Mouse (Mus musculus) right cerebral cortex, adult 18-20 months (tissue): ENCODE measurements around the gene Nkx3-2.

Experiments
- DNase-seq: peaks from one replicate; pipeline ENCODE4 v3.0.0; 2022; ENCODE audit warnings: mixed read lengths

Nkx3-2 gene

DNA sequence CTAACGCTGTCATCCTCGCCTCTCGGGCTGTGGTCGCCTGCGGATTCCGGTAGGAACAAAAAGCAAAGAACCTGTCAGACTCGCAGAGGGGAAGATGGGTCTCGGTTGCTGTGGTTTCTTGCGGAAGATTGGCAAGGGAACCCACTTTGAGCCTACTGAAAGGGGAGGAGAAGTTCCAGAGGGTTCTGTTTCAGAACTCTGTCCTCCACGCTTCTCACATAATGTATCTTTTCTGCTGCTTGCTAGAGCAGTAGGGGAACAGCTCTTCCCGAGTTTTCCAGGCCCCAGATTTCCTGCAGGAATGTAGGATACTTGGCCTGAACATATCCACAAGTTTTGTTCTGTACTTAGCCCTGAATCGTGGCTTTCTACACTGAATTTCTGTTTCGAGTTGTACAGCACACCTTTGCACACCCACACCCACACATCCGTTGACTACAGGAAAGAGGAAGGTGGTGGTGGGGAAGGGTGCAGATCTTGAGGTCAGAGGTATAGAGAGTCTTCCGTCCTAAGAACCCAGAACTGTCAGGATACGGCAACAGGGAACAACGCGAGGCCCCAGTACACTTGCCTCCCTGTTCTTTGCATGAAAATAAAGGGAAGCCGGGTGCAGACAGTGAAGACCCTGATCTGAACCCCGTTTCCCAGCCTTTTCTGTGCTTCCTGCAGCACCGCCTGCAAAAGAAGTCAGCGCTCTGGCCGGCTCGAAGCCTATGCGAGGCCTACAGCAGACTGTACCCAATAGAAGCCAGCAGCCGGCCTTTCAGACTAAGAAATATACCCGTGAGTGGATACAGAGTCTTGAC is 2.0 kb downstream of the Nkx3-2 start:
- no peak for DNase-seq

DNA sequence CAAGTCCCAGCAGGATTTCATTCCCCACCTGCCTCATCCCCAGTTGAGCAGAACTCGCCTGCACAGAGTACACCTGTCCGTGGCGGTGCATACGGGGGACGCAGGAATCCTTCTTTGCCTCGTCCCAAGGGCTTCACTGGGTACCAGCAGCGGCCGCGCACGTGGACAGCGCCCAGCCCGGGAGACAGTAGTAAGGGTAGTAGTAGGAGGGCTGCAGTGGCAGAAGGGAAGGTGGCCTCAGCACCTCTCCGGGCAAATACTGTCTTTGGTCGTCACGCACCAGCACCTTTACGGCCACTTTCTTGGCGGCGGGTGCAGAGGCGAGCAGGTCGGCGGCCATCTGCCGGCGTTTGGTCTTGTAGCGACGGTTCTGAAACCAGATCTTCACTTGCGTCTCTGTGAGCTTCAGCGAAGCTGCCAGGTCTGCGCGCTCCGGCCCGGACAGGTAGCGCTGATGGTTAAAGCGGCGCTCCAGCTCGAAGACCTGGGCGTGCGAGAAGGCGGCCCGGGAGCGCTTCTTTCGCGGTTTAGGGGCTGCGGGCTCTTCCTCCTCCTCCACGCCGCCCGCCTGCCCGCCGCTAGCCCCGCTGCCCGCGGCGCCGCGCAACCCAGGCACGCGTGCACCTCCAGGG is 2.7 kb downstream of the Nkx3-2 start:
- DNase-seq: no peak

DNA sequence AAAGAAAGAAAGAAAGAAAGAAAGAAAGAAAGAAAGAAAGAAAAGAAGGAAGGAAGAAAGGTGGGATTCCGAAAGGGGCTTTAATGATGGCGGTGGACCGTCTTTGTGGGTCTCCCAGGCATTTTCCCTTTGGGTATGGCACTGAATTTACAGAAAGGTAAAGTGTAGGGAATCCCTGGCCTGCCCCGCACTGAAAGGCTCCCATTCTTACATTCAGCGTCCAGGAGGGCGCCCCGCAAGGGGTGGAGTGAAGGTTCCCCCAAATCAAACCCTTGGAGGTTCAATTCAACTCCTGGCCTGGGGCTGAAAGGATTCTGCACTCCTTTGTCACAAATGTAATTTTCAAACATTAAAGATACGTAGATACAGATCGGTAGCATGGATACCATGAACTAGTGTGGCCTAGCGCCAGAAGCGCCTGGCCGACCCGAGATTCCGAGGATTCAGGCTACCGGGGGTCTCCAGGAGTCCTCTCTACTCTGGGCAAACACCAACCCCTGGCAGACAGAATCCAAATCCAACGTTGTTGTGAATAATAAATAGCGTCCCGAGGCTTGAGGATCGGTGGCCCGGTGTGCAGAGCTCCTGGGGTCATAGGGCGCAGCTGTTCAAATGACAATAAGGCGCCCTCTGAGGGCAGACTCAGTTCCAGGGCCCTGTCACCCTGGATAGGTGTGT is 3.3 kb downstream of the Nkx3-2 start:
- DNase-seq: no peak

DNA sequence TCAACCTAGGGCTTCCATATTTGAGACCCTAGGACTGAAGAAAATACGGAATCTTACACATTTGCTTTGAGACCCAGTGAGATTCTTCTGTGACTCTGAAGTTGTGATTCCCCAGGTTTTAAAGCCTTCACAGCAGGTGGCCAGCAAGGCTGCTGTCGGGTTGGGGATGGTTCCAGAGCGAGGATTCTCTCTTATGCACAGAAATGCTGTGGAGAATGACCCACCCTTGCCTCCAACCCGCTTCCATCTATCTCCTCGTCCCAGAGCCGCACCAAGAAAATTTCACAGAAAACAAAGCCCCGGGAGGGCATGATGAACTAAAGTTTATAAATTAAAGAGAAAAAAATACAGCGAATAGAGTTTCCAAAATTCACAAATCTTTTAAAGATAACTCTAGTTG is 4.2 kb downstream of the Nkx3-2 start:
- no peak for DNase-seq

DNA sequence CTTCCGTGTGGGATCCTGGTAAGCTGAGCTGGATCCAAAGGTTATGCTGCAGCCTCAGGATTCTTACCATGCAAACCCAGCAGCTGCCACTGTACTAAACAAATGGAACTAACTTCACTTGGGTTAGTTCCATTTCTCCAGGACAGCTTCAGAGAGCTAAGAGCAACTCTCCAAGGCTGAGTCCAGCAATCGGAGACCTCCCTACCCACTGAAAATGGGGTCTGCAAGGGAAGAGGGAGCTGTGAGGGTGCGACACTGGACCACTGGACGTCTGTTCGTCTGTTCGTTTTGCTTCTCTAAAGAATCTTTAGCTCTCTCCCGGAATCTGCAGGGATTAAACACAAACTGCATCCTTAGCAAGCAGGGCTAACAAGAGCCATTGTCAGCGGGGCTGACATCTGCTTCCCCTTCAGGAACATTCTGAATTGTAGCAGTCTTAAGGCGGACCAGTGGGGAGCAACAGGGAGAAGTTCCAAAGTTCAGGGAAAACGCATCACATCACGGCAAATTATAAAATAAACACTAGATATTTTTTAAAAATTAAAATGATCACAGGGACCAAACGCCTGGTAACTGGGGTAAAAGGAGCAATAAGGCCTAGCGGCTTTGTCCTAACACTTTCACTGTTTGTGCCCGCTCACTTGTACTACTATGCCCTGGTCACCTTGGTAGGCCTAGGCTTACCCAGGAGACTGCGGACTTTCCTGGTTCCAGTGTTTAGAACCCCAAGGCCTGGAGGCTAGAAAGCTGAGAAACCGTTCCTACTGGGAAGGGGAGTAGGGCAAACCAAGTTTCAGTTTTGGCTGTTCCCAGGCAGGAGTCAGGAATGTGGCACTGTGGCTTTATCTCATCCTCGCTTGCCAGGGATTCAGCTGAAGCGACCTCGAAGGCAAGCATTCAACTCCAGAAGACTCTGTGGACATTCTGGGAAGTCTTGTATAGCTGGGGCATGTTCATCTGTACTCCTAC is 5.3 kb downstream of the Nkx3-2 start:
- DNase-seq: no peak

DNA sequence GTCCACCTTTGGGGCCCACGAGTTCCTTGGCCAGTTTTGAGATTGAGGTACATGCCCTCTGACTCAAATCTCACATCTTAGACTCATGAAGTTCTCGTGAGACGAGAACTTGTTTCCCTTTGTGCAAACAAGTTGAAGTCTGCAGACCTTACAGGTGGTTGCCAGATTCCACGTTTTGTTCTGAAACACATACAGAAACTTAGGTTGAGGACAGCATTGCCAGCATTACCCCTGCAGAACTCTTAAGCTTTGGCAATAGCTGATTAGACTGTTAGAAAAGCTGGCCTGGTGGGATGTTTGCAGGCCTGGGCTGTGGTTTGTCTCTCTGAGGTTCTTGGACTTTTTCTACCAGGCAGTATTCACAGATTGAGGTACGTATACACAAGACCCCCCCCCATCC is 7.0 kb downstream of the Nkx3-2 start:
- DNase-seq: no peak

DNA sequence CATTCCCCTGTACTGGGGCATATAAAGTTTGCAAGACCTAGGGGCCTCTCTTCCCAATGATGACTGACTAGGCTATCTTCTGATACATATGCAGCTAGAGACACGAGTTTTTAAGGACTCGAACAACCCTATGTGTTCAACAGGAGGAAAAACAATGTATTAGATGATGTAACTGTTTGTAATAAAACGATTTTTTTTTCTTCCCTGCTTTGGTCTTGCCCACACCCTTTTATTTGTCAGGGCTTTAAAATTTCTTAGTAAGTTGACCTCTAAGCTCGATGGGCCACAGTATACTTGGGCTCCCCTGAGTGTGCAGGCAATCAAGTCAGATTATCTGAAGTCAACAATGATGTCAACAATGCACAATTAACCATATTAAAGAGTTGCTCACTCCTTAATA is 7.9 kb downstream of the Nkx3-2 start:
- DNase-seq: no peak

DNA sequence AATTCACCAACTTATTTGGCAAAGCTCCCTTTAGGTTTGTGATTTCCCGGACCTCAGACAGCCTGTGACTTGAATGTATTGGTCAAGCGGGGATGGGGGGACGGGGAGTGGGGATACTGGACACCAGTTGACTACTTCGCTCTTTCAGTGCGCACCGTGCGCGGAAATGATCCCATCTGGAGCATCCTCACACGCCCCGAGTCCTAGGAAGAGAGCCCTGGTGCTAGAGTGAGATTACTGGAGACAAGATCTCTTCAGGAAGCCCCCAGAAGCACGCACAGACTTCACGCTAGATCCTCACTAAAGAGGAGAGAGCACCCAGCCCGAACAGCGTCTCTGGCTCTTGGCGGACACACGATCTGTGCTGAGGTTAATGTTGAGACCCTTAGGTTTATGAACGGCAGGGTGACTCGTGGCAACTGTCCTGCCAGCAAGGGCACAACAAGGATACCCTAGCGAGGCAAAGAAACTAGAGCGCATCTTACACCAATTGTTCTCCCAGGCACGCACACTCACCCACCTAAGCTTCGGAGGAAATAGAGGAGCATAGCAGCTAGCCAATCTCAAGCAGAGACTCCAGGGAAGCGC is 8.8 kb downstream of the Nkx3-2 start:
- no peak for DNase-seq

DNA sequence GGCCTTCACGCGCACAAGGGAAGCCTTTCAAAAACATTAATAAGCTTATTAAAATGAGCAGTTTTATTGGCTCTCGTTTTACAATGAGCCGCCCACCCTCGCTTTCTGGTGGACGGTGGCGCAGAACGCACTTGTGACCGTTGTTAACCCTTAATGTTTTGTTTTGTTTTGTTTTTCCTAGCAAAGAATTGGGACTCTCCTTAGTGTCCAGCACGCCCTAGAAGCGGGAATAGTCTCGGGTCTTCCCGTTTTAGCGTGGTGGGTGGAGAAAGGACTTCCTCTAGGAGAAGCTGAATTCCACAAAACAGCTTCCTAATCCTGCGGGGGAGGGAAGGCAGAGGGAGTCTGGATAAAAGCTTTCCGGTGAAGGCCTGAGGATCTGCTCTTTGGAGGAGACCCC is 9.5 kb downstream of the Nkx3-2 start:
- no peak for DNase-seq

DNA sequence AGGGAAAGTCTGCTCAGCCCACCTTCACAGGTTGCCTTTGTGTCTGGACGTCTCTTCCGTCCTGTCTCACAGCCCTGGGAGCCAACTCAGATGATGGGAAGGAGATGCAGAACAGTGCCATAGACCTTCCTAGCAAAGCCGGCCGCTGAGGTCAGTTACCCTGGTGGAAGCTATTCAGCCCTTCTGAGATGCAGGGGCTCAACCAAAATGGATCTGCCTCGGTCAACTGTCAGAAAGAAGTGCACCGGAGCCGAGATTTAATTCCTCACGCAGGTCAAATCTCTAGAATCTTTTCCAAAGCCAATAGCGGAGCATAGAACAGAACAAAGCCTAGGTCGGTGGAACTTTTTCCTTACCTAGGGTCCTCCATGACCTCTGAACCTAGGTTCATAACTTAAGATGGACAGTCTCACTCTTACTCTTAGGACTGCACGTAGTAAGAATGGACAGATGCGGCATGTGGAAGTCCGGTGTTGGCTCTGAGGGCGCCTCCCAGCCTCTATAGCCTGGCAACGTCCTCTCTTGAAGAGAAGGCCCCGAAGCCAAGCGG is 10.0 kb downstream of the Nkx3-2 start:
- DNase-seq: no peak

DNA sequence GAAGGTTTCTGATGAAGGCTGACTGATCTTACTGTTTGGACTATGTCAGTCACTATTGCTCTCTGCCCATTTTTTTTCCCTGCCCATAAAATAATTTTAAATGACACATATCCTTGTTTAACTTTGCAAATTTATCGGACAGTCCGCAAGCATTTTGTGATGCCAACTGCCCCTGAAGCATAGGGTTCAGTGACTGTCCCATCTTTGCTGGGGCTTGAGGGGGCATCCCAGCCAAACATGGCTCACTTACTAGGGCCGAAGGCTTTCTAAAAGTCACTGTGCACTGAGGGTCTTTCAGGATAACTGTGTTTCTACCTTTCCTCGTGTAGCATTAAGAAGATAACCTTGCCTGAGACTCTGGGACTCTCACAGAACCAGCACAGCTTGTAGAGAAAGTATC is 11.6 kb downstream of the Nkx3-2 start:
- no peak for DNase-seq

DNA sequence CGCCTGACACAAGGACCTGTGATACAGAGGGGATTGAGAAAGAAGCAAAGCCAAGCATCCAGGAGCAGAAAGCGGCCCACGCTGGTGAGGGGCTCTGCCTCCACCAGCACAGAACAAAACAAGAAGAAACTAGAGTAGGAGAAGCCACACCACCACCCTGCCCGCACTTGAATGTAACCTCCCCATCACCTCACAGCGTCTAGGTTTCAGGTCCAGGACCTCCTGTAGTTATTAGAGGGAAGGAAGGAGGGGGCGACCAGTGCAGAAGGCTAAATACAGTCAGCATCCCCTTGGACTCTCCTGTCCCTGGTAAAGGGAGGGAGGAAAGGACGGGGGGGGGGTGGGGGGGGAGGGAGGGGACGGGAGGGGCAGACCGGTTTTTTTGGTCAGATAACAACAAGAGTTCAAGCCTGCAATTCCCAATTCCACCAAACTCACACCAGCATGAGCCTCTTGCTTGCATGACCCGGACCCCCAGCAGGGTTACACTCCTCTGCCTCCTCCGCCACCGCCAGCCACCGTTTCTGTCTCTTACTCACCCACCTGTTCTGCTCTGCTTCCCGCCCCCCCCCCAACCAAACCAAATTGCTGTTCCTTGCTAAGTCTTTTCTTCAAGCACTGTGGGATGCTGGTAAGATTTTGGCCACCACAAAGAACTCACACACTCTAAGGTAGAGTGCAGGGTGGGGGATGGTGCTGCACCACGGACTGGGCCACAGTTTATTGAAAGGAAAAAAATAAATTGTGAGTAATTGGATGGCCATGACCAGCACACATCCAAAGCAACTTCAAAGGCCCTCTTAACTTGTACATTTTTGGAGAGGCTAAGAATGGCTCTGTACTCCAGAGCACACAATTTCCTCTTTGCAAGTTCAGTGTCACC is 19.2 kb downstream of the Nkx3-2 start:
- no peak for DNase-seq

DNA sequence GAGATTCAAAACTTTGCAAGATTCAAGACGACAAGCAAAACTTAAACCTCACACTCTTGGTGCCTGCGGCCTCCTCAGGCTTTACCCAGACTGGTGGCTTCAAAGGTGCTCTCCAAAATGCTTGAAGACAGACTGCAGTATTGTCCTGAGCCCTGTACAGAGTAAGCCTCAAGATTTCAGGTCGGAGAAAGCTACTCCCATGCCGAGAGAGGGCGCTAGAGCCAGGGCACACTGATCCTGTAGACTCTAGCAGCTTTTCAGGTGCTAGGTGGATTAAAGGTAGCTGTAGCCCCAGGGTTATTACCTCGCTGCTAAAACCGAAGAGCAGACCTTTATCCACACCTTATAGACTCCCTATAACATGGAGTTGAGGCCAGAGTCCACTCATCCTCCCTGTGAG is 20.1 kb downstream of the Nkx3-2 start:
- no peak for DNase-seq

DNA sequence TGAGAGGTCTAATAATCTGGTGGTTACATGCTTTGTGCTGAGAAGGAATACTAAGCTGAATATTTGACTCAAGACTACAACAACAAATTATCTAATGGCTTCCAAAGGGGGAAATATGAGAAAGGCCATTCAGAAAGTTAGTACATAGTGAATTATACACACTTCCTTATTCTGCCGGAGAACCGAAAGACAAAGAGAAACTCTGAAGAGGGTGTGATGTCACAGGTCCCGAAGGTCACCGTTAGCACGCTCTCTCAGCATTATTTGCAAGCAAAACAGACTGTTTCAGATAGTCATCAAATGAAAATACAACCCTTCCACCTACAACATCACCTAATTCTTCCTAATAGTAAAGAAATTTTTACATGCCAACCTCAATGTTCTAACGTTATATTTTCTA is 25.5 kb downstream of the Nkx3-2 start:
- no peak for DNase-seq

DNA sequence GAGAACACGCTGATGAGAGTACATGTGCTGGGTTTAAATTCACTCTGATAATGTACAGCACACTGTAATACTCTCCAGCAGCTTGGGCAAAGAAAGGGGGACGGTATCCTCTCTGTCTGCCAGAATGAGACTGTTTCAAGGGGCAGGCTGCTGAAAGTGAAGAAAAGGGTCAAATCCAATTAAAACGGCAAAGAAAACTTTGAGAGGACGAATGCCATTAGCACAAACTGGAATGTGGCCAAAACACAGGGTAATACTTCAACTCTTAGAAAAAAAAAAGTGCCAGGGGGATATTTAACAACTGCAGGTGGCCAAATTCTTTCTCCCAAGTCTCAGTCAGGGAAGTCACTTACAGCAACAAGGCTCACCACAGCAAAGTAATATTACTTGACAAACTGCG is 27.3 kb downstream of the Nkx3-2 start:
- DNase-seq: no peak

DNA sequence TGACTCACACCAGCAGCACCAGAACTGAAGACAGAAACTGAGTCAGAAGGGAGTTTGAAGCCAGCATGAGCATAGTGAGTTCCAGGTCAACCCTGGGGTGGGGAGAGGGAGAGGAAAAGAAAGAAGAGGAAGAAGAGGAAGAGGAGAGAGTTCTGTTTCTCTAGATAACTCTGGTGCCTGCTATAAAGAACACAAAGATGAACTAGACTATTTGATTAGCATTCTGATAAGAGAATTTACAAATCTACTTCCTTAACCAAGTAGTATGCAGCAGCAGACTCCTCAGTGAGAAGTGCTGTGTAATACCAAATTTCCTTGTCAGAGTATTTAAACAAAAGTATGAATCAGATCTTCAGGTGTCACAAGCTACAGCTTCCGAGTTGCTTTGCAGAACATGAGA is 37.3 kb downstream of the Nkx3-2 start:
- DNase-seq: no peak

DNA sequence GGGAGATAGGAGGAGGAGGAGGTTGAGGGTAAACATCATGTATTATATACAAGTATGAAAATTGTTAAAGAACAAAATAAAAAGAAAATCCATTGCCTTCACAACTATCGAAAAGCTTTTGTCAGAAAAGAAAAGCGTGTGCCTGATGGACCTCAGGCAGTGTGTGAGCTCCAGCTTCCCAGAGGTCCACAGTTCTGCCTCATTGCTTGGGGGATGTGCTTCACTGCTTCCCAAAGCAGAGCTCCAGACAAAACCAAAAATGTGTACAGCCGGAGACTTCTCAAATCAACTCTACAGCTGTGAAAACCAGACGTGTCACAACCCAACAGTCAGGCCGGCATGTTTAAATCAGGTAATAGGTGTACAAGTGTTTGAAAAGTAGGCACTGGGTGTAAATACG is 38.7 kb downstream of the Nkx3-2 start:
- no peak for DNase-seq
